Mouse (Mus musculus) lung, adult 2 months (tissue): ENCODE results near the gene Tbc1d2.

ENCODE experiments used
- CTCF ChIP-seq: fragments of 200-500 bp; IDR thresholded peaks from 2 replicates; pipeline ENCODE4 v1.5.1; 2011; ENCODE audit warnings: mild to moderate bottlenecking, low read length, control low read depth; ENCODE audit not compliant: insufficient read depth
- POLR2A ChIP-seq: fragments of 200-500 bp; IDR thresholded peaks from 2 replicates; pipeline ENCODE4 v1.6.1; 2011; ENCODE audit warnings: low read depth, mild to moderate bottlenecking, control low read depth, low read length, borderline replicate concordance; ENCODE audit errors: extremely low read depth

DNA sequence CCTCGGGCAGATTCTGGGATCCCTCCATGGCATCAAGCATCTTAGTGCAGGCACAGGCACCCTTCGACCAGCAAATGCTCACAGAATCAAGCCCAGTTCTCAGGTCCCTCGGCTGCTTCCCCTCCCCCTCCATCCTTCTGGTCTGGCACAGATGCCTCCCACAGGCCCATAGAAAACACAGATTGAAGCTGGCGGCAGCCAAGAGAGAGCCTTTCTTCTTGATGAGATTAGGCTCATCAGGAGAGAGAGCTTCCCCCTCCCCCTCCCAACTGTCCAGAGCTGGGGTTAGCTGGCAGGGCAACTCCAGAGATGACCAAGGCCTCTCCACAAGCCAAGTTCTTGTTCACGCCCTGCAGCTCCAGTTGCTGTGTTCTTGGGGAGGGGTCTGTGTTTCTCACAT lies 80.3 kb downstream of the Tbc1d2 start:
- TF ChIP-seq CTCF (no peak), POLR2A (no peak)
